In genomic region chr4:44970612-44971110, GRCm38 (mm10) we compare ENCODE assay signal across 8 mouse cellular contexts. TPM values are rescaled to one million over a fixed set of nuclear protein-coding genes. Genes with fewer than 3 reads are reported as not detected.
DNase-seq lines count a peak whose midpoint lies in the region; ATAC-seq and TF ChIP-seq lines count a peak whose summit lies in the region.
"Had no signal": no experiment of that assay in that cellular context is flagged by ENCODE, and none has a peak within 500 bp of the region (broad histone marks: within the 10 kb centered on the region; RNA-seq: fewer than 3 reads in every experiment).

No protein-coding gene starts in this region.

- no peaks in the 10 kb centered on the region for H3K36me3 ChIP-seq in kidney, adult 2 months (ENCODE audit: control insufficient read depth, insufficient read depth, low read length)
- H3K36me3 ChIP-seq in E14TG2a.4 (ENCODE audit: insufficient read depth, low read length), result no peaks in the 10 kb centered on the region
- no peaks in the 10 kb centered on the region for H3K36me3 ChIP-seq in embryonic facial prominence, embryonic 11.5 days (replicated peaks; ENCODE audit: control insufficient read depth, insufficient read depth, low read depth, low read length)
- H3K36me3 ChIP-seq in liver, embryonic 13.5 days, result no peaks in the 10 kb centered on the region
- H3K36me3 ChIP-seq: heart, embryonic 13.5 days had no signal

- no peak for ATAC-seq in embryonic facial prominence, embryonic 11.5 days (replicated peaks; ENCODE audit: insufficient number of reproducible peaks, low FRiP score, low TSS enrichment, low read depth)
- no peak for ATAC-seq in liver, embryonic 13.5 days (ENCODE audit: low read depth)

- no peak overlapping the region for H3K9ac ChIP-seq in embryonic facial prominence, embryonic 11.5 days (replicated peaks; ENCODE audit: low read length)
- H3K9ac ChIP-seq in liver, embryonic 13.5 days, result no peak overlapping the region
- H3K9ac ChIP-seq: heart, embryonic 13.5 days had no signal

- no peak overlapping the region for H3K4me2 ChIP-seq in embryonic facial prominence, embryonic 11.5 days (ENCODE audit: low read depth, low read length)
- no peak overlapping the region for H3K4me2 ChIP-seq in liver, embryonic 13.5 days
- H3K4me2 ChIP-seq: heart, embryonic 13.5 days had no signal

- no peak for TF ChIP-seq POLR2A in kidney, adult 2 months (IDR thresholded peaks at IDR 0.05; ENCODE audit: low read depth, low read length)

- peaks cover 3% of the 10 kb centered on the region; the same call in 1 of the 2 replicates for H3K9me3 ChIP-seq in E14TG2a.4 (ENCODE audit: low read length)
- no peaks in the 10 kb centered on the region for H3K9me3 ChIP-seq in embryonic facial prominence, embryonic 11.5 days (replicated peaks; ENCODE audit: control insufficient read depth, low read length)
- no peaks in the 10 kb centered on the region; the same call in 1 of the 2 replicates for H3K9me3 ChIP-seq in liver, embryonic 13.5 days (replicated peaks)
- H3K9me3 ChIP-seq: heart, embryonic 13.5 days had no signal

- H3K27ac ChIP-seq in kidney, adult 2 months (ENCODE audit: insufficient read depth, low read depth, low read length), result no peak overlapping the region
- H3K27ac ChIP-seq in embryonic facial prominence, embryonic 11.5 days (replicated peaks; ENCODE audit: low read depth, low read length), result no peak overlapping the region
- H3K27ac ChIP-seq in liver, embryonic 13.5 days, result no peak overlapping the region
- H3K27ac ChIP-seq: heart, embryonic 13.5 days had no signal

- no peaks in the 10 kb centered on the region; the same call in 1 of the 2 replicates for H3K4me1 ChIP-seq in kidney, adult 2 months (ENCODE audit: control insufficient read depth, insufficient read depth, low read length)
- H3K4me1 ChIP-seq in E14TG2a.4 (replicated peaks; ENCODE audit: low read depth, low read length), result peaks cover 31% of the 10 kb centered on the region
- no peaks in the 10 kb centered on the region for H3K4me1 ChIP-seq in embryonic facial prominence, embryonic 11.5 days (ENCODE audit: control insufficient read depth, insufficient read depth, low read length)
- H3K4me1 ChIP-seq in liver, embryonic 13.5 days (replicated peaks), result peaks cover 13% of the 10 kb centered on the region

- DNase-seq in kidney, adult 2 months, result peak; percentile 74
- no peak for DNase-seq in kidney, adult 11 months
- peak; percentile 56 for DNase-seq in adrenal gland, adult 2 months
- peak; percentile 78 for DNase-seq in embryonic facial prominence, embryonic 11.5 days (ENCODE audit: low spot score)
- peak; percentile 38 for DNase-seq in liver, embryonic 13.5 days
- DNase-seq in spleen, adult 12 weeks (ENCODE audit: low spot score), result peak; percentile 43

- 19% methylated on average over 10 of the region's 10 CpGs for WGBS in kidney, adult 2 months
- 22% methylated on average over 10 of the region's 10 CpGs for WGBS in embryonic facial prominence, embryonic 11.5 days
- 18% methylated on average over 10 of the region's 10 CpGs for WGBS in liver, embryonic 13.5 days (ENCODE audit: insufficient replicate concordance)

- H3K27me3 ChIP-seq in kidney, adult 2 months (replicated peaks; ENCODE audit: control insufficient read depth, insufficient read depth, low read length), result no peaks in the 10 kb centered on the region
- H3K27me3 ChIP-seq in E14TG2a.4 (ENCODE audit: insufficient read depth, low read length), result peaks cover 29% of the 10 kb centered on the region
- no peaks in the 10 kb centered on the region for H3K27me3 ChIP-seq in embryonic facial prominence, embryonic 11.5 days (ENCODE audit: control insufficient read depth, insufficient read depth, low read length)
- no peaks in the 10 kb centered on the region for H3K27me3 ChIP-seq in liver, embryonic 13.5 days
- H3K27me3 ChIP-seq: heart, embryonic 13.5 days had no signal

- peak; percentile 82 for TF ChIP-seq CTCF in kidney, adult 2 months (conservative IDR thresholded peaks at IDR 0.05; ENCODE audit: insufficient read depth, insufficient read length, low read depth, low read length)
- TF ChIP-seq CTCF in E14TG2a.4 (conservative IDR thresholded peaks at IDR 0.05; ENCODE audit: low read length), result peak; percentile 84

- no peak overlapping the region for H3K4me3 ChIP-seq in kidney, adult 2 months (ENCODE audit: insufficient read depth, low read depth, low read length)
- no peak overlapping the region for H3K4me3 ChIP-seq in E14TG2a.4 (replicated peaks; ENCODE audit: low read length)
- no peak overlapping the region for H3K4me3 ChIP-seq in embryonic facial prominence, embryonic 11.5 days (ENCODE audit: low read depth, low read length)
- H3K4me3 ChIP-seq in liver, embryonic 13.5 days (replicated peaks), result no peak overlapping the region
- H3K4me3 ChIP-seq: heart, embryonic 13.5 days had no signal

RNA-seq across cellular contexts. Expression of gene Grhpr, which starts 10.5 kb away (rescaled TPM):
- polyA plus RNA-seq in kidney, adult 2 months (2012; rRNA removed), result 334 and 342 TPM in 2 replicates
- total RNA-seq in adrenal gland, adult 2 months (2021), result 100 to 1,000 TPM; 139 to 220 TPM
- 280 and 300 TPM in 2 replicates for polyA plus RNA-seq in adrenal gland, adult 2 months (2012; rRNA removed)
- 43.9 and 47.0 TPM in 2 replicates for polyA plus RNA-seq in embryonic facial prominence, embryonic 11.5 days (2014; fragmentation: Nextera tagmentation; extraction: Ambion mirVana)
- polyA plus RNA-seq in liver, embryonic 13.5 days (2015; fragmentation: Nextera tagmentation; extraction: Ambion mirVana), result 92.2 and 95.0 TPM in 2 replicates

RNA-seq across cellular contexts. Expression of gene Zbtb5, which starts 41.6 kb away (rescaled TPM):
- polyA plus RNA-seq in kidney, adult 2 months (2012; rRNA removed), result 11.8 and 12.8 TPM in 2 replicates
- 10 to 100 TPM in 1 of 2 experiments, 1 to 10 TPM in 1; 8.9 to 12.0 TPM for total RNA-seq in adrenal gland, adult 2 months (2021)
- polyA plus RNA-seq in adrenal gland, adult 2 months (2012; rRNA removed), result 13.1 and 21.3 TPM in 2 replicates
- 41.5 and 42.5 TPM in 2 replicates for polyA plus RNA-seq in embryonic facial prominence, embryonic 11.5 days (2014; fragmentation: Nextera tagmentation; extraction: Ambion mirVana)
- 5.2 and 6.6 TPM in 2 replicates for polyA plus RNA-seq in liver, embryonic 13.5 days (2015; fragmentation: Nextera tagmentation; extraction: Ambion mirVana)

RNA-seq across cellular contexts. Expression of gene Polr1e, which starts 47.7 kb away (rescaled TPM):
- polyA plus RNA-seq in kidney, adult 2 months (2012; rRNA removed), result 6.2 and 7.8 TPM in 2 replicates
- total RNA-seq in adrenal gland, adult 2 months (2021), result 10 to 100 TPM; 13.0 to 16.3 TPM
- 2.9 and 3.1 TPM in 2 replicates for polyA plus RNA-seq in adrenal gland, adult 2 months (2012; rRNA removed)
- polyA plus RNA-seq in embryonic facial prominence, embryonic 11.5 days (2014; fragmentation: Nextera tagmentation; extraction: Ambion mirVana), result 59.8 and 61.1 TPM in 2 replicates
- 30.3 and 36.7 TPM in 2 replicates for polyA plus RNA-seq in liver, embryonic 13.5 days (2015; fragmentation: Nextera tagmentation; extraction: Ambion mirVana)
